Mouse (Mus musculus) neural tube, embryonic 15.5 days (tissue): ENCODE results near the gene Ppp1r2. TPM values are rescaled to one million over a fixed set of nuclear protein-coding genes. Genes with fewer than 3 reads are reported as not detected.
A peak's percentile ranks its signal among the peaks of the same experiment; 100 is the strongest.

Experiments
- ATAC-seq: fragments of 200-750 bp; cut with Nextera tagmentation; 2 replicates; pipeline ENCODE4 v1.8.0; 2017; ENCODE audit warnings: mild to moderate bottlenecking, moderate TSS enrichment, moderate library complexity; ENCODE audit not compliant: low FRiP score
- H3K27ac ChIP-seq: fragments of 300-500 bp; sonication (generic); replicated peaks from 2 replicates; pipeline ENCODE4 v1.5.1; 2015; ENCODE audit warnings: mild to moderate bottlenecking, inconsistent platforms
- H3K27me3 ChIP-seq: fragments of 300-500 bp; sonication (generic); replicated peaks from 2 replicates; pipeline ENCODE4 v1.6.1; 2015; ENCODE audit warnings: inconsistent platforms
- H3K36me3 ChIP-seq: fragments of 300-500 bp; sonication (generic); 2 replicates; pipeline ENCODE4 v1.6.1; 2015; ENCODE audit warnings: inconsistent platforms
- H3K4me1 ChIP-seq: fragments of 300-500 bp; sonication (generic); 2 replicates; pipeline ENCODE4 v1.6.1; 2015; ENCODE audit warnings: inconsistent platforms
- H3K4me2 ChIP-seq: fragments of 300-500 bp; sonication (generic); 2 replicates; pipeline ENCODE4 v1.6.1; 2015; ENCODE audit warnings: inconsistent platforms, mild to moderate bottlenecking, moderate library complexity
- H3K4me3 ChIP-seq: fragments of 300-500 bp; sonication (generic); replicated peaks from 2 replicates; pipeline ENCODE4 v1.5.1; 2015; ENCODE audit warnings: mild to moderate bottlenecking, inconsistent platforms
- H3K9ac ChIP-seq: fragments of 300-500 bp; sonication (generic); replicated peaks from 2 replicates; pipeline ENCODE4 v1.6.1; 2015; ENCODE audit warnings: mild to moderate bottlenecking, inconsistent platforms
- H3K9me3 ChIP-seq: fragments of 300-500 bp; sonication (generic); replicated peaks from 2 replicates; pipeline ENCODE4 v1.6.1; 2016; ENCODE audit warnings: inconsistent platforms
- WGBS: fragments of 180-500 bp; shearing (Covaris S2); methylation state at CpG from one replicate; pipeline ENCODE4 v1.1.7; 2015; ENCODE audit warnings: mixed read lengths; 5-methylcytosine and 5-hydroxymethylcytosine counted together
- polyA plus RNA-seq: library from polyadenylated mRNA; unstranded; fragments of >200 nt; fragmentation: Nextera tagmentation; extraction: Ambion mirVana; gene quantifications from 2 replicates; pipeline ENCODE4 v1.2.1, GENCODE M21; 2015

The Ppp1r2 gene
- polyA plus RNA-seq, 1 experiment from 2014 or later: 123 TPM

DNA sequence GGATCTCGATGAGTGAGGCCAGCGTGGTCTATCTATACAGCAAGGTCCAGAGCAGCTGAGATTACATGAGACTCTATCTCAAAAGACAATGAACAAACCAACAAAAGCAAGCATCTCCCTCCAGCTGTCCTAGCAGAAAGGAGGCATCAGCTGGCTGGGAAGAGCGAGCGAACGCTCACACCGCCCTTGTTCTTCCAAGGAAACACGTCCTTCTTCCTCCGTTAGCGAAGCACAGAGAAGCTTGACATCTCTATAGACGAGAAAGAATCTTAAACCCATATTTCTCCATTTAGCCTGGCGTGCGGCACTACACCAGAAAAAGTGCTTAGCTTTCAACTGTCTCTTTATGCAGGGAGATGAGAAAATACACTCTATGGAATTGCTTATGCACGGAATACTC is 26.4 kb downstream of the Ppp1r2 start:
- Histone ChIP-seq H3K9ac (no peak overlapping the region), H3K36me3 (peaks cover 7% of the 10 kb centered on the region), H3K4me3 (no peak overlapping the region), H3K4me2 (no peak overlapping the region), H3K27me3 (no peaks in the 10 kb centered on the region), H3K9me3 (no peaks in the 10 kb centered on the region), H3K4me1 (no peaks in the 10 kb centered on the region), H3K27ac (no peak overlapping the region)
- WGBS: 71% methylated on average over 13 of the region's 13 CpGs
- no peak for ATAC-seq

DNA sequence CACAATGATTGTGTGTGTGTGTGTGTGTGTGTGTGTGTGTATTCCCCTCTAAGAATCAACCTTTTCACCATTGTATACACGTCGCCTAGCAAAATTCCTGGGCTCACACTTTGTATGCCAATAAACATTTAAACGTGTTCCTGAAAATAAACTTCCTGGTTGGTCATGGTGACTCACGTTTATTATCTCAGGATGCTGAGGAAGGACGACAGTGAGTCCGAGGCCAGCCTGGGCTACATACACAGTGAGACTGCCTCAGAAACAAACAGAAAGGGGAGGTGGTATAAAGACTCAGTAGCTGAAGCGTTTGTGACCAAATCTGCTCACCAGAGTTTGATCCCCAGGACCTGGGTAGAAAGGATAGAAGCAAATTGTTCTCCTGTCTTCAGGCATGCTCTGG is 27.6 kb downstream of the Ppp1r2 start:
- Histone ChIP-seq H3K9me3 (no peaks in the 10 kb centered on the region), H3K4me2 (no peak overlapping the region), H3K36me3 (peaks cover 4% of the 10 kb centered on the region), H3K9ac (no peak overlapping the region), H3K27me3 (no peaks in the 10 kb centered on the region), H3K4me1 (no peaks in the 10 kb centered on the region), H3K4me3 (no peak overlapping the region), H3K27ac (no peak overlapping the region)
- ATAC-seq: no peak
- 80% methylated on average over 7 of the region's 7 CpGs for WGBS

DNA sequence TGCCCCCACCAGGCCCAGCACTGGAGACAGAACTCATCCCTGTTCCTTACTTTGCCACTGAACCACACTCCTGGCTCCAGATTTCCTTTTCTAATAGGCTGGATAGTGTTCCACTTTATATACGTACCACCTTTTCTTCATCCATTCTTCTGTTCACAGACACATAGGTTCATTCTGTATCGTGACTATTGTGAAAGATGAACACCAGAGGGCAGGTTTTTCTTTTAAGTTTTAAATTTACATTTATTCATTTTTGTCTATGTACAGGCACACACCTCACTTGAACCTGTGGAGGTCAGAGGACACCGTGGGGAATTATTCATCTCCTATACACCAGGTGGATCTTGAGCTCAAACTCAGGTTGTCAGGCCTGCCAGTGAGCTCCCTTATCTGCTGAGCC is 31.0 kb downstream of the Ppp1r2 start:
- H3K9ac ChIP-seq: no peak overlapping the region
- H3K36me3 ChIP-seq: no peaks in the 10 kb centered on the region
- no peaks in the 10 kb centered on the region for H3K27me3 ChIP-seq
- WGBS: 87% methylated on average over 3 of the region's 3 CpGs
- no peak overlapping the region for H3K27ac ChIP-seq
- no peak overlapping the region for H3K4me3 ChIP-seq
- no peaks in the 10 kb centered on the region for H3K9me3 ChIP-seq
- no peaks in the 10 kb centered on the region for H3K4me1 ChIP-seq
- ATAC-seq: no peak
- H3K4me2 ChIP-seq: no peak overlapping the region

- no peak for ATAC-seq
- Histone ChIP-seq H3K4me3 (no peak overlapping the region), H3K36me3 (no peaks in the 10 kb centered on the region)
Observed at GRCm38 (mm10) chr16:31241433-31241832, 33.6 kb downstream of the Ppp1r2 start.

GRCm38 (mm10) chr16:31240569-31240968 is 34.5 kb downstream of the Ppp1r2 start:
- Histone ChIP-seq H3K9ac (no peak overlapping the region), H3K4me2 (no peak overlapping the region), H3K27ac (no peak overlapping the region), H3K27me3 (no peaks in the 10 kb centered on the region), H3K9me3 (no peaks in the 10 kb centered on the region), H3K4me1 (peaks cover 2% of the 10 kb centered on the region; the same call in 1 of the 2 replicates), H3K36me3 (no peaks in the 10 kb centered on the region), H3K4me3 (no peak overlapping the region)
- no peak for ATAC-seq
- WGBS: 93% methylated on average over 8 of the region's 8 CpGs

More at GRCm38 (mm10) chr16:31241433-31241832, 33.6 kb downstream of the Ppp1r2 start:
- H3K4me2 ChIP-seq: no peak overlapping the region
- 85% methylated on average over 9 of the region's 9 CpGs for WGBS
- H3K27me3 ChIP-seq: no peaks in the 10 kb centered on the region
- H3K27ac ChIP-seq: no peak overlapping the region
- H3K9me3 ChIP-seq: no peaks in the 10 kb centered on the region
- no peaks in the 10 kb centered on the region for H3K4me1 ChIP-seq
- no peak overlapping the region for H3K9ac ChIP-seq

DNA sequence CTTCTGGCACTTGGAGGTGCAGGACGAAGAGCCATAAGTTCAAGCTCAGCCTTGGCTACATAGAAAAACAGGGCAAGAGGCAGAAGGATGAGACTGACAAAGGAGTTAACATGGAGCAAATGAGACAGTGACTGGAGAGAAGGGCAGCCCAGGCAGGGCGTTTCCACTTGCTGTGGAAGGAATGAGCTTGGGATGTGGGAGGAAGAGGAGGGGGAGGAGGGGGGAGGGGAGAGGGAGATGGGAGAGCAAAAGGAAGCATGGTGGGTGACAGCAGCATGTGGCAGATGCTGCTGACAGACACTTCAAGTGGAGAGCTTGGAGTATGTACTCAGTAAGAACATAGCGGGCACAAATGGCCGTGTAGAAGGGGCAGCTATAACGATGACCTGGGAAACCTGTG is 36.8 kb downstream of the Ppp1r2 start:
- peaks cover 17% of the 10 kb centered on the region for H3K4me1 ChIP-seq
- no peak overlapping the region for H3K9ac ChIP-seq
- H3K4me3 ChIP-seq: no peak overlapping the region
- H3K9me3 ChIP-seq: no peaks in the 10 kb centered on the region
- no peak overlapping the region for H3K27ac ChIP-seq
- 0 out of 2 replicates have a peak, but pooled peaks cover 3% of the 10 kb centered on the region for H3K27me3 ChIP-seq
- no peak for ATAC-seq
- H3K4me2 ChIP-seq: no peak overlapping the region
- 82% methylated on average over 5 of the region's 5 CpGs for WGBS
- H3K36me3 ChIP-seq: no peaks in the 10 kb centered on the region

- peak overlapping the region; percentile 32 for H3K4me2 ChIP-seq
- H3K4me3 ChIP-seq: no peak overlapping the region
- WGBS: 19% methylated on average over 18 of the region's 18 CpGs
- peaks cover 20% of the 10 kb centered on the region for H3K4me1 ChIP-seq
- no peaks in the 10 kb centered on the region for H3K36me3 ChIP-seq
- H3K9ac ChIP-seq: no peak overlapping the region
- H3K9me3 ChIP-seq: no peaks in the 10 kb centered on the region
- no peak overlapping the region for H3K27ac ChIP-seq
- H3K27me3 ChIP-seq: 0 out of 2 replicates have a peak, but pooled peaks cover 3% of the 10 kb centered on the region
- no peak; the same call in 1 of the 2 replicates for ATAC-seq
Observed at GRCm38 (mm10) chr16:31235457-31236310, 39.4 kb downstream of the Ppp1r2 start.

DNA sequence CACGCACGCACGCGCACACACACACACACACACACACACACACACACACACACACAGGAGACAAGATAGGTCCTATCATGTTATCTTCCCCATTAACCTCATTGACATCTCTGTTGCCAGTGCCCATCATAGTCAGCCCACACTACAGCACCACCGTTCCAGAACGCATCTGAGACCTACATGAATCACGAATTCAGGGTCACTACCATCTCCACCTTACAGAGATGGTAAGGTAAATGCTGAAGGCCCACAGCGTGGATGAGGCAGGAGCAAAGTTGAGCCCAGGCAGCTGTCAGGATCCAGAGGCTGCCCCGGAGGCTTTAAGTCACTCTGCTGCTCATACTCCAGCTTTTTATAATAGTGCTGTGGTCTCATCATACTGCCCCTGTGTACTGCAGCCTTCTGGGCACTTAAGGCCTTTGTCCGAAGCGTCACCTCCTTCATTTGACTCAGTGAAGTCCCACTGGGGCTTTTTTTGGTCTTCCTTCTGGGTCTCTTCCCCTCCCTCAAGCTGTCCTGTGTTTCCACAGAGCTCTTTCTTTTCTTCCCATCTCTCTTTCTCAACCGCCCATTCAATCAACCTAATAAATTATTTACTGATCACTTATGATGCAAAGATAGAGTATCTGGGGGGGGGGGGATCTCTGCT is 40.1 kb downstream of the Ppp1r2 start:
- 0 out of 2 replicates have a peak, but pooled peaks cover 3% of the 10 kb centered on the region for H3K27me3 ChIP-seq
- H3K9ac ChIP-seq: no peak overlapping the region
- H3K4me3 ChIP-seq: no peak overlapping the region
- no peaks in the 10 kb centered on the region for H3K36me3 ChIP-seq
- peak overlapping the region; percentile 32; the same call in 1 of the 2 replicates for H3K4me2 ChIP-seq
- no peaks in the 10 kb centered on the region for H3K9me3 ChIP-seq
- ATAC-seq: no peak
- WGBS: 69% methylated on average over 12 of the region's 12 CpGs
- H3K27ac ChIP-seq: no peak overlapping the region
- H3K4me1 ChIP-seq: peaks cover 20% of the 10 kb centered on the region

DNA sequence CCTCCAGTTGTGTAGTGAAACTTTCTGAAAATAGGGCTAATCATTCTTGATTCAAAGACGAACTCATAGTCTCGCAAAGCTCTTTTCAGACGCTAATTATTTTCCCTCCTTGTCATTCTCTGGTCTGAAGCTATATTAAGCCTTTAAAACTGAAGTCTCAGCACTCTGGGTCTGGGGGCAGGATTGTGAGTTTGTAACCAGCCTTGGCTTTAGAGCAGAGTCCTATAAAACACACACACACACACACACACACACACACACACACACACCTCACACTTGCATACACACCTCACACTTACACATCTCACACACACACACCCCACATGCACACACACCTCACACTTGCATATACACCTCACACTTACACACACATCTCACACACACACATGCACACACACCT is 40.7 kb downstream of the Ppp1r2 start:
- no peaks in the 10 kb centered on the region for H3K9me3 ChIP-seq
- H3K4me1 ChIP-seq: peaks cover 20% of the 10 kb centered on the region
- H3K27me3 ChIP-seq: 0 out of 2 replicates have a peak, but pooled peaks cover 3% of the 10 kb centered on the region
- no peaks in the 10 kb centered on the region for H3K36me3 ChIP-seq
- 49% methylated on average over 3 of the region's 3 CpGs for WGBS
- no peak for ATAC-seq
- H3K4me3 ChIP-seq: no peak overlapping the region
- H3K9ac ChIP-seq: no peak overlapping the region
- 0 out of 2 replicates have a peak overlapping the region, but pooled peaks have one; percentile 52 for H3K4me2 ChIP-seq
- no peak overlapping the region for H3K27ac ChIP-seq

DNA sequence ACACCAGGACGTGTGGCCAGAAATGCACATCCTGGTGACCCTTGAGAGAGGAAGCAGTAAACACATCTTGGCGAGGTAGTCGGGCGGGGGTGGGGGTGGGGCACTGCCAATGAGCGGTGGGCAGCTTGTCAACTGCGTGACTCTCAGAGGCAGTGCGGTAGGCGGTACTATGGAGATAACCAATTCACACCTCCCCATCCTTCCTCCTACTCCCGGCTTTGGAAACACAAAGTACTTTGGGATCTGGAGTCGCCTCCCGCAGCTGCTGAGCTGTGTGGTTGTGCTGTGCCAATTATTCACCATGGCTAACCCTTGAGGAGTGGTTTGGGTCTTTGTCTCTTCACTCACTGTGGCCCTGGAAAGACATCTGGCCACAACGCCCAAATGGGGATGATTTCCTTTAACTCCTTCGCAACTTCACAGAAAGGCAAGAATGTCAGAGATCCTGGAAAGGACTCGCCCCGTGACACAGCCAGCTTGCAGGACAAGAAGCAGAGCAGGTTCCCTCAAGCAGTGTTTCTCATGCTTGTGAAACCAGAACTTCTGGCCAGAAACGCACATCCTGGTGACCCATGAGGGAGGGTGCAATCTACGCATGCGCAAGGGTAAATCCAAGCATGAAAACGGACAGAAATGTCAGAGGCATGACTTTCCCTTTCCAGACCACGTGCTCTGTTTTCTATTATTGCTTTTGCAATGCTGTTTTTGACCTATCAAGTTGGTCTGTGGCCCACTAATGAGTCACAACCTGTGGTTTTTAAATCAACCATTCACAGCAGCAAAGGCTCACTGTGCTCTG is 41.3 kb downstream of the Ppp1r2 start:
- Histone ChIP-seq H3K9me3 (no peaks in the 10 kb centered on the region), H3K4me3 (peak overlapping the region; percentile 10; the same call in 1 of the 2 replicates), H3K4me1 (peaks cover 20% of the 10 kb centered on the region), H3K4me2 (peak overlapping the region; percentile 52), H3K27ac (no peak overlapping the region), H3K9ac (no peak overlapping the region), H3K36me3 (no peaks in the 10 kb centered on the region), H3K27me3 (0 out of 2 replicates have a peak, but pooled peaks cover 3% of the 10 kb centered on the region)
- WGBS: 22% methylated on average over 20 of the region's 20 CpGs
- ATAC-seq: no peak

- H3K9ac ChIP-seq: no peak overlapping the region
- WGBS: 33% methylated on average over 4 of the region's 4 CpGs
- H3K4me2 ChIP-seq: peak overlapping the region; percentile 52
- peak overlapping the region; percentile 10; the same call in 1 of the 2 replicates for H3K4me3 ChIP-seq
- ATAC-seq: no peak
- no peaks in the 10 kb centered on the region for H3K36me3 ChIP-seq
- peaks cover 20% of the 10 kb centered on the region for H3K4me1 ChIP-seq
- H3K9me3 ChIP-seq: no peaks in the 10 kb centered on the region
- H3K27ac ChIP-seq: no peak overlapping the region
- H3K27me3 ChIP-seq: 0 out of 2 replicates have a peak, but pooled peaks cover 3% of the 10 kb centered on the region
Observed at GRCm38 (mm10) chr16:31233167-31233498, 41.9 kb downstream of the Ppp1r2 start.
